Mouse (Mus musculus): ENCODE measurements around the gene Rhebl1.
A peak's percentile ranks its signal among the peaks of the same experiment; 100 is the strongest.
"Not testable (repeated sequence)": the region's sequence is repeated elsewhere in the genome, so short reads cannot be mapped to it uniquely, and the experiment has no call there.

The Rhebl1 gene

DNA sequence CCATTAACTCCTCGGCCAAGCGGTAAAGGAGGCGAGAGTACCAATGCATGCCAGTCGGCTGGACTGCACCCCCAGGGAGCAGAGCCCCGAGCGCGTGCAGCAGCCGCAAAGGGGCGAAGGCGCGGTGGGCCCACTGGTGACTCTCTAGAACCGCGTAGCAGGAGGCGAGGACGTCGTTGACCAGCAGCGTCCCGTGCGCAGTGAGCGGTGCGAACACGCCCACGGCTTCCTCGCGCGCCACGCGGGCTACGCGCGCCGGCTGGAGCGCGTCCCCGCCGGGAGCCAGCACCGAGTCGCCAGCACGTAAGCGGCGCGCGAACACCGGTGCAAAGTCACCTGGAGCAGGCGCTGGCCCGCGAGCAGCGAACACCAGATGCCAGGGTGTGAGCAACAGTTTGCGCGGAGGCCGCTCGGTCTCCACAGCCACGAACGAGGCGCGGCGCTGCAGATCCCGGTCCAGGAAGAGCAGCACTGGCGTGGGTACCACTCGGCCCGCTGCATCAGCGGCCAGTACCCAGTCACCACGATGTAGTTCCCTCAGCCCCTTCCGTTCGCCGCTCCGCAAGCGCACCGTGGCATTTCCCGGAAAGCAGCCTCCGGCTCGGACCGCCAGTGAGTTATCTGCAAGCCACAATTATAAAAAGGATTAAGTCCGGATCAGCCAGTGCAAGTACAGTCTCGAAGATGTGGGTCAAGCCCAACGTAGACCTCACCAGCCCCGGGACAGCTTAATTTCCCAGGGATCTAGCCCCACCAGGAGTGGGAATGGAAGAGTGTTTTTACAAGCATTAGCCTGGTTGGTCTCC is at the start of gene Rhebl1:
Gene Rhebl1 (minus strand): TSS at position 601 of the 806 bp plus-strand sequence.
- DNase-seq (ENCODE audit: low spot score): no peak

DNA sequence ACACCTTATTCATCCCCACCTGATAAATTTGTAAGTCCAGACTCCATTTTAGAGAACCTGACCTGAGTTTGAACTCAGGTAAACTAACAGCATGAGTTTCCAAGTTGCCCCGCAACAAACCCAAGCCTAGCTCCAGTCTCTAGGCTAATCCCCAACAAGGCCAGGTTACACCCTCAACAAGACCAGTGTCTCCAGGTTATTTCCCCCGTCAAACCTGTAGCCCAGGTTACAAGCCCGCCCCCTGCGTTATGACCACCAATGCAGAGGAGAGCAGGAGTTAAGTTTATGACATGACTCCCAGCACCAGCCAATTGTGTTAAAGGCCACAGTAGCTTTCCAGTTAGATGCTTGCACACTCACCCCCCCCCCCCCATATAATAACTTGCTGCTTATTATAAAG is 48.8 kb upstream of the Rhebl1 start:
- DNase-seq (ENCODE audit: low spot score): no peak

DNA sequence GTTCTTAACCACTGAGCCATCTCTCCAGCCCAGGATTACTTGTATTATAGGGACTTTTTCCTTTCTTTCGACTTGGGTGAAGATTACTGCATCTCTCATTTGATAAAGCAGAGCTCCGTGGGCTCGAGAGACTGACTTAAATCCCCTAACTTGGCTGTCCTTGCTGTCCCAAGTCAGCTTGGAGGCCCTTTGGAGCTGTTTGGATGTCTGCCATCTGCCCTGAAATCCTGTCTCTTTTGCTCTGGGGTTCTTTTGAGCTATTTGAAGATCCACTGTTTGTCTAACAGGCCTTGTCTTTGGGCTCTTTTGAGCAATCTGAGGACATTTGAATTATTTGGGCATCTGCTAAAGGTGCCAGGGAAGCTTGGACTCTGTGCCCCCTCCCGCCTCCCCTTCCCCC is 47.7 kb upstream of the Rhebl1 start:
- no peak for DNase-seq (ENCODE audit: low spot score)

DNA sequence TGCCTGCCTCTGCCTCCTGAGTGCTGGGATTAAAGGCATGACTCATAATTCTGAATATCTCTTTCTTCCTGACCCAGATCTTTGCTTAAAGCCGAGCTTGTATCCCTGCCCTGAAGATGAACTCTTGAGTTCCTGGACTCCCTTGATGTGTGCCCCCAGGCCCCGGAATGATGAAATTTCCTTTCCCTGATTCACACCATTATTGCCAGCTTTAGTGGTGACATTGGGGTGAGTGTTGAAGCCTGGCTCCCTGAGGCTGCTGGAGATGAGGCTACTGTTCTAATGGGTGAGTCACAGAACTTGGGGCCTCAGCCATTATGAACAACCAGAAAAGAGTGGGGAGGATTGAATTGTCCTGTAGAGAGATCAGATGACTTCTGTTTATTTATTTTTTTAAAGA is 47.2 kb upstream of the Rhebl1 start:
- DNase-seq (ENCODE audit: low spot score): no peak

DNA sequence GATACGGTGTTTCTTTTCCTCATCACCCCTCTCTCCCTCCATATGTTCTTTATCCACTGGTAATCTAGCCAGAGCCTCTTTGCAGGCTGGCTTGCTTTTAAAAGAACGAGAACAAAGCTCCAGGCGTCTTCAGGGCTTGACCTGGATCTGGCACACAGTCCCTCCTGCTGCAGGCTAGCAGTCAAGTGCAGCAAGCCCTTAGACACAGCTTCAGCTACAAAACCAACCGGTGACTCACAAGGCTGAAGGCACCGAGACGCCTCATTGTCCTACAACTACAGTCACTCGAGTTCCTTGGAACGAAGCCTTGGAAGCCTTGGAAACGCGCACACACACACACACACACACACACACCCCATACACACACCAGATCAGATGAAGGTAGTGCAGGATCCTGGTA is 46.5 kb upstream of the Rhebl1 start:
- no peak for DNase-seq (ENCODE audit: low spot score)

DNA sequence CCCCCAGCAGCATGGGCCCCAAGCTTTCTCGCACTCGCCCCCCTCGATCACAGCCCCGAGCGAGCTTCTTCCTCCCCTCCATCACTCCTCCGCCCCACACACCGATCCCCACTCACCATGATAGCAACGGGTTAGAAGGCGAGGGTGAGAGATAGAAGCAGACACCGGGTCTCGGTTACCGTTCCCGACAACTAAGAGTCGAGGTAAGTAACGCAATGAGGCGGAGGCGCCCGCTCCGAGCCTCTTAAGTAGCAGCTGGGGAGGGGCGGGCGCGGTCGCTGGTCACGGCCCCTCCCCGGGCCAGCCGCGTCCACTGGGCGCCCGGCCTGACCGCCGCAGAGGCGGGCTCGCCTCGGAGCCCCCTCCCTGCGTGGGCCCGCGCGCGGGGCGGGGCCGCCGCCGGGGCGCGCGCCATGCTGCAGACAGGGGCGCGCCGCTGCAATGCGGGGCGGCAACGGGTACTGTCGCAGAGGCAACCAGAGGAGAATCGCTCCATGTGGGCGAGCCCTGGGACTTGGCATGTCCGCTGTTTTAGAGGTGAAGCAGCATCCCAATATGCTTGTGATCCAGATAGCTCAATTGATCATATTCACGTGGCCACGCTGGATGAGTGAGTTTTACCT is 40.0 kb upstream of the Rhebl1 start, which contains the start of gene Tuba1b:
Gene Tuba1b (minus strand): TSS at position 349 of the 623 bp plus-strand sequence.
- DNase-seq (ENCODE audit: low spot score): peak; percentile 64

DNA sequence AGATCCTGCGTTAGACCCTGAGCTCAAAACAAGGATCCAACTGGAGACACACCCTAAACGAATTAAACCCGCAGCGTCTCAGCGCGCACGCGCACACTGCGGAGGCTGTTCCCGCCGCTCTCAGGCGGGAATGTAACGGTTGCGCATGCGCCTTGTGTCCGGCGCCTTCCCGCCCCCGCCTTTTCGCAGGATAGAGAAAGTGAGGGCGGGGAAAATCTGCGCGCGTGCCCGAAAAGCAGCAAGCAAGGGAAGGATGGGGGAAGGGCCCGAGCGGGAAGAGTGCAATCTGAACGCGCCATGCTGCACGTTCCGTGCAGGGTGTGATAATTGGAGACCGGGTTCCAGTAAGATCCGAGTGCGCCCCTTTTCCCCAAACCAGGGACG is 39.5 kb upstream of the Rhebl1 start:
- DNase-seq (ENCODE audit: low spot score): peak; percentile 80

DNA sequence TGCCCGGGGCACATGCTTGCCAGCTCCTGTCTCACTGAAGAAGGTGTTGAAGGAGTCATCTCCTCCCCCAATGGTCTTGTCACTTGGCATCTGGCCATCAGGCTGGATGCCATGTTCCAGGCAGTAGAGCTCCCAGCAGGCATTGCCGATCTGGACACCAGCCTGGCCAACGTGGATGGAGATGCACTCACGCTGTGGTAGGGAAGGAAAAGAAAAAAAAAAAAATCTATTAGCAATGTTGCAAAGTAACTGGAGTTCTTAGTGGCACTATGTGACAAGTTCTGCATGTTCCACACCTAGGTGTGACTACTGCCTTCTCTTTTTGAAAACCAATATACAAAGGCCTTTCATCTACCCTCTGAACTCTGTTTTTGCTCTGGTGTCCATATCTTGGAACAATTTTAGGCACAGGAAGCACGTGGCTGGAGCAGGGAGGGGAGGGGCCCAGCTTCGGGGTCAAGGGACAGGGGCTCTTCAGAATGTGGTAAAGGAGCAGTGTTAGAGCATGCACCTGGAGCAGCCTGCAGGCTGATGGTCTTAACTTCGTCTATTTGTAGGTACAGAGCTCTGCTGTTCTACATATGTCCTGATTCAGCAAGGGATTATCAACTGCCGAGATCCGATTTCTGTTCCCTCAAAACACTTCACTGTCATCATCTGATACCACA is 38.8 kb upstream of the Rhebl1 start:
- not testable (repeated sequence) for DNase-seq (ENCODE audit: low spot score)

DNA sequence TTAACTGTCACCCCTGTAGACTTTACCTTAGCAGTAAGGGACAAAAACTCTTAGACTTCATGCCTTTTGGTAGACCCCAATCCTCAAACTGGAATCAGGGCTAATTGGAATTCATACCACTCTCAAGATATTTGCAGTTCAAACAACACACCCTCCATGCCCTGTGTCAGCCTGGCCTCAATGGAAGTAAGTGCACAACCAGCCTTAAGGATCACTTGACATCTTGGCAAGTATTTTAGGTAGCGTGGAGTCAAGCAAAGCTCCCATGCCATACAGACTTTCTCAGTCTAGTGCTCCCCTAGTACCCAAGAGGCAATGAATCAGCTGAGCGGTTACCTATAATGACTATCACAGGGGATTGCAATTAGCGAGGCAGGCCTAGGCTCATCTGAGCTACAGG is 36.7 kb upstream of the Rhebl1 start:
- no peak for DNase-seq (ENCODE audit: low spot score)

DNA sequence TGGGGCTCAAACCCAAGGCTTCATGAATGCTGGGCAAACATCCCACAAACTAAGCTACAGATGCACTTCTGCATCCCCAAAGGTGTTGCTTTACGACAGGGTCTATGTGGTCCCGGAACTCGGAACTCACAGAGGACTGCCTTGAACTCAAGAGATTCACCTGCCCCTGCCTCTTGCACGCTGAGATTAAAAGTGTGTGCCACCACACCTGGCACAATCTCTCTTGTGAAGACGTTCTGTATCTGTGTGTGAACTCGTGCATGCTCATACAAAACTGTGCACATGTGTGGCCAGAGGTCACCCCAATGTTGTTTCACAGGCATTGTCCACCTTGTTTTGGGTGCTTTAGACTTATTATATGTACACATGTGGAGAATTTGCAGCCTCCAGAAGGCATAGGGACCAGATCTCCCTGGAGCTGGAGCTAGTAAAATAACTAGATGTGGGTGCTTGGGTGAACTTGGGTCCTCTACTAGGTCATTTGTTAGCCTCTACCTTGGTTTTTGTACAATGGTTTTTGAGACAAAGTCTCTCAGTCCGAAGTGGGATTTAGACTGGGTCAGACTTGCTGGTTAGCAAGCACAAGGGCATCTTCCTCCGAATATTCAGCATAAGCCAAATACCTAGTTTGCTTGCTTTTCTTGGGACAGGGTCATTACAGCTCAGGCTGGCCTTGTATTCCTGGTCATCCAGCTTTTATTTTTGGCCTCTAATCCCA is 35.8 kb upstream of the Rhebl1 start:
- DNase-seq (ENCODE audit: low spot score): no peak

DNA sequence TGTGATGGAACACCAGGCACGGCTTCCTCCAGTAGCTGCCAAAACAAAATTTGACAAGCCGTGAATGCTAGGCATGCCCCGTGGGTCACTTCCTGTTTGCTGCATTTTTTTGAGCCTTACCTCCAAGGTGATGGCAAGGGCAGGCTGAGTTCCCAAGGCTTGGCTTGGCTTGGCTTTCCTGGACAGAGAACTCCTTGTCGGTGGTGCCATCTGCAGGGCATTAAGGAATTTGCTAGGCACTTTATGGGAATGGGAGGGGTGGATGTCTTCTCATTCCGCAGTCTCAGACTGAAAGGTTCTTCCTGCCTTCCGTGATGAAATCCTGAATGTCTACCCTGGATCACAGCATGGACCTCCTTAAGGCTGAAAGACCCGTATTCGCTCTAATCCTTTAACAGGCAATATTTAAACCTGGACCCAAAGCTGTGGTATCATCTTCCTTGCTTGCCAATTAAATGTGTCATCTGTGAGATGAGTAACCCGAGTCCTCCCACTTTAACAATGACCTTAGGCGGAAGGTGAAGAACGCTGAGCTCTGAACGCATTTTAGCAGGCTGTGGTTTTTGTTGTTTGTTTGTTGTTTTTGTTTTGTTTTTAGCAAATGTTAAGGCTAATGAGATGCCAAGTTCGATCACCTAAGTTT is 34.4 kb upstream of the Rhebl1 start:
- no peak for DNase-seq (ENCODE audit: low spot score)

DNA sequence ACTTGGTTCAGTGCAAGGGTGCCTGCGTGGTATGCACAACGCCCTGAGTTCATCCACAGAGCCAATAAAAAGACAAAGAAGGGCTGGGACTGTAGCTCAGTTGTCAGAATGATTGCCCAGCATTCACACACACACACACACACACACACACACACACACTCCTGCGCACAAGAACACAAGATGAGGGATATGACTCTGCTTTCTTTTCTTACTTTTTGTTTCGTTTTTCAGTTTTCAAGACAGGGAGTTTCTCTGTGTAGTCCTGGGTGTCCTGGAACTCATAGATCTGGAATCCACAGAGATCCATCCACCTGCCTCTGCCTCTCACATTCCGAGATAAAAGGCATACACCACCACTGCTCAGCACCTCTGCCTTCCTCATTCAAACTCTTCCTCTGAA is 33.2 kb upstream of the Rhebl1 start:
- DNase-seq (ENCODE audit: low spot score): no peak

DNA sequence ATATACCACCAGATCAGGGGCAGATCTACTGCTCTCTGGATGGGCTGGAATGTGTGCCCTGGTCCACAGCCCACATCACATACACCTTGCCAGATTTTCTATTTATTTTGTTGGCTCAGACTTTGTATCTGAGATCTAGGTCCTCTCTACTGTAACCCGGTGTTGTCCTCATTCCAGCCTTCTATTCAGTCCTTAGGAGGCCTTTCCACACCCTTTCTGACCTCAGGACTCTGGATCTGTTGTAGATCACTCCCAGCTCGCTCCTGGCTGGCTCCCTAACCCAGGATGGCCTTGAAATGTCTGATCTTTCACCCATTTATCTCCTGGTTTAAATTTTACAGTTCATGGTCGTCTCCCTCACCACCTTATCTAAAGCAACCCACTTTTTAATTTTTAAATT is 30.3 kb upstream of the Rhebl1 start:
- no peak for DNase-seq (ENCODE audit: low spot score)

DNA sequence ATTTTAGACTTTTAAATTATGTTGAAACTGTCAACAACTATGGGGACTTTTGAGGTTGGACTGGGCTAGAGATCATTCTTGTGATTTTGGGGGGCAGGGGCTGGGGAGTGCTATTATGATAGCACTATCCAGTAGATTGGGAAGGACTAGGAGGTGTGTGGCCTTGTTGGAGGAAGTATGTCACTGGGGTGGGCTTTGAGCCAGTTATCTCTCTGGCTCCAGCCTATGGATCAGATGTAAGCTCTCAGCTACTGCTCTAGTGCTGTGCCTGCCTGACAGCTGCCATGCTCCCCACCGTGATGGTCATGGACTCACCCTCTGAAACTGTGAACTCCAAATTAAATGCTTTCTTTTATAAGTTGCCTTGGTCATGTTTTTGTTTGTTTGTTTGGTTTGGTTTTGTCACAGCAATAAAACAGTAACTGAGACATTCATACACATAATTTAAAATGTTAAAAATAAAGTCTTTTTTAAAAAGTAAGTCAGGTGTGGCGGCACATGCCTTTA is 28.7 kb upstream of the Rhebl1 start:
- no peak for DNase-seq (ENCODE audit: low spot score)

DNA sequence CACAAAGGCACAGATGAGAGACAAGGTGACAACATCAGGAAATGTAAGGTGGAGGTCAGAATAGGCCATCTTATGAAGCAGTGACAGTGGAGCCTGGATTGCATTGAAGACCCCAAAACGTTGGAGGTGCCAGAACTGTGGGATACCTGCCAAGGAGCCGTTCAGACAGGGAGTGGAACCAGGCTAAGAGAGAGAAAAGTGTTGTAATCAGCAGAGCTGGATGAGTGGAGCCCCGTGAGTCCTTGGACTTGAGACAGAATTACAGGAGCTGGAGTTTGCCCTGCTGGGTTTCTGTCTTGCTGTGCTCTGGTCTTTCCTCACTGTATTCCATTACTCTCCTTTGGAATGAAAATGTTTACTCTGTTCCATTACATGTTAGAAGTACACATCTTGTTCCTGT is 28.2 kb upstream of the Rhebl1 start:
- no peak for DNase-seq (ENCODE audit: low spot score)

DNA sequence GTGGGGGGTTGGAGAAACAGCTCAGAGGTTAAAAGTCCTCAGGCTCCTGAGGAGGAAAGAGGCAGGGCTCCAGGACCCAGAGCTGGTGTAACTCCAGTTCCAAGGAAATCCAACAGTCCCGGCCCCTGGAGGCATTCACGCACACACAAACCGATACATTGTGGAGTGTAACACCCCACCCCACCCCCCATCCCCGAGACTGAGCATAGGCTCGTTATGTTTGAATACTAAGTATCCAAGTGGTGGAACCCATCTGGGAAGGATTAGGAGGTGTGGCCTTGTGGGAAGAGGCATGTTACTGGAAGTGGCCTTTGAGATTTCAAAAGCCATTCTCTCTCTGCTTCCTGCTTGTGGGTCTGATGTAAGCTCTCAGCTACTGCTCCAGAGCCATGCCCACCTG is 27.2 kb upstream of the Rhebl1 start:
- DNase-seq (ENCODE audit: low spot score): no peak

DNA sequence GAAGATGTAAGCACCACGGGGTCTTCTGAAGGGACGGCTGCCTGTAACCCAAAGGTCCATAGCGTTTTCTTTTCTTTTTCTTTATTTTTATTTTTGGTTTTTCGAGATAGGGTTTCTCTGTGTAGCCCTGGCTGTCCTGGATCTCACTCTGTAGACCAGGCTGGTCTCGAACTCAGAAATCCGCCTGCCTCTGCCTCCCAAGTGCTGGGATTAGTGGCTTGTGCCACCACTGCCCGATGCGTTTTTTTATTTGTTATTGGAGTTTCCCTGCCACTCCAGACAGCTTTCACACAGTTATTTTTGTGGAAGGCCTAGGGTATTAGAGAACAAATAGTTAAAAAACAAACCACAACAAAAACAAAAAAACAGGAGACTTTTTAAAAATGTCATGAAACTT is 24.2 kb upstream of the Rhebl1 start:
- not testable (repeated sequence) for DNase-seq (ENCODE audit: low spot score)

DNA sequence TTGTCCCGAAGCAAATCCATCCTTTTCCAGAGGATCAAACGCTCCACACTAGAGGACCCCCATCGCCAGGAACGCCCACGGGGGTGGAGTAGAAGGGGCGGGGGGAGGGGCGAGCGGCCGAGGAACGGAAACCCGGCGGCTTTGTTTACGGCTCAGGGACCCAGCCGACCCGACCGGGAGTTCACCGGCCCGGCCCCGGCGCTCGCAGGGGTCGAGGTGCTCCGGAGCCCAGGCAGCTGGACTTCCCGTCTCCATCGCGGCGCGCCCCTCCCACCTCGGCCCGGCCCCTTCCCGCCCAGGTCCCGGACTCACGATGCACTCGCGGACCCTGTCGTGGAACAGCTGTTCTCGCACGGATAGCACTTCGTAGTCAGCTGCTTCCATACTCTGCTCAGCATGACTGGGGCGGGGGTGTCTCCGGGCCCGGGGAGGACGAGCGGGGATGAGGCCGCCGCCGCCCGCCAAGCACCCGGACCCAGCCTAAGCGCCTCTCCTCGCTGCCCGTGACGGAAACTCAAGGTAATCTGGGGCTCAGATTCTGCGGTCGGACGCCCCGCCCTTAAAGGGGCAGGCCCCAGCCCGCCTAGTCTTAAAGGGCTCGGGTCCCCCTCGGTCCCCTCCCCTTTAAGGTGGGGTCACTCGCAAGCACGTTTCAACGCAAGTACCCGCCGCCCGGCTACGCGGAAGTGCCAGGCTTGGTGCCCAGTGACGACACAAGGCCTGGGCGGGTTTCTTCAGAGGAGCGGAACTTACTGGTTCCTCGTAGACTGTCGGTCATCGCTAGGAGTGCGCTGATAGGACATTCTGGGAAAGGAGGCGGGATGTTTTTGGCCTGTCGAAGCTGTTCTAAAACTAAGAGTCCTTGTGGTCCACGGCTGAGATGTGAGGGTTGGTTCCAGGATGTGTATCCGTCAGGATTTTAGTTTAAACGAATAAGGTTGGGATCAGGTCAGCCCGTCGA is 23.5 kb upstream of the Rhebl1 start, which contains the start of gene Lmbr1l:
Gene Lmbr1l (minus strand): TSS at position 694 of the 961 bp plus-strand sequence.
- DNase-seq (ENCODE audit: low spot score): peak; percentile 97

DNA sequence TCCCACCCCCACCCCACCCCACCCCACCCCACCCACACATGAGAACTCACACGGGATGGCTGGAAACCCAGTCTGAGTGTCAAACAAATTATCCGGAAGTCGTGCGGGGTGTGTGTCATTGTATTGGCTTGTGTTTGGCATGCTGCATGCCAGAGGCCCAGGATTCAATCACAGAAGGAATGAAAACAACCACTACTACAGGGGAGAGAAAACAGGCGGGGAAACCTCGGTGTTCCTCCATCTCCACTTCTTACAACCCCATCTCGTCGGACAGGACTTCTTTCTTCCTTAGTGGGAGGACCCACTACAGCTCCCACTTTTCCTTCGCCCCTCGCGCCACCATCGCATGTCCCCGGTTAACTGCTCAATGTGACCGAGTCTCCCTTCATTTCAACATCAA is 22.8 kb upstream of the Rhebl1 start:
- no peak for DNase-seq (ENCODE audit: low spot score)

DNA sequence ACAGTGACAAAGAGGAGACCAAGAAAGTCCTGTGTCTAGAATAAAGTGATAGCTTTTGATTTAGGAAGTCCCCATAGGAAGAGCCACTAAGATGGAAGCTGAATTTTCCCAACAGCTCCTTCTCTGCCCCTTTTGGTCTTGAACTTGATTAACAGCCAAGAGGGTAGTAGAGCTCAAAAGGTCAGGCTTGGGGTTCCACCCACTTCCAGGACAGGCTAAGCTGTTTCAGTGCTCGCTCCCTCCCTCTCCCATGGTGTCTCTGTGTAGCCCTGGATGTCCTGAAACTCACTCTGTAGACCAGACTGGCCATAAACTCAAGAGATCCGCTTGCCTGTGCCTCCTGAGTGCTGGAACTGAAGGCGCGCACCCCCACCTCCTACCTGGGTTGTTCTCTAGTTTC is 21.7 kb upstream of the Rhebl1 start:
- no peak for DNase-seq (ENCODE audit: low spot score)

DNA sequence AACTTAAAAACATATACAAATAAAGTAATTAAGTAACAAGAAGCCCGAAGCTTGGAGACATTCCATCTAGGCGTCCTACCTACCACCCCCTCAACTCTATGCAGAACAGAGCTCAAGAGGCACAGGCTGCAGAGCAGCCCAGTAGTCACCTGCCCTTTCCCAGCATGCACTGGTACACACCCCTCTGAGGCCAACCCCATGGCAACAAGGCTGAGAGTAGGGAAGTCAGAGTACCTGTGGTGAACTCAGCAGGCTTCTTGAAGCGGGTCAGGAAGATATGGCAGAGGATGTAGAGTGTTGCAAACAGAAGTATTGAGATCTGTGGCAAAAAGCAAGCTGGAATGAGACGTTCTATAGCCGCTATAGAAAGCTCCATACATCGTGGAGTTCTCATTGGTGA is 20.6 kb upstream of the Rhebl1 start:
- no peak for DNase-seq (ENCODE audit: low spot score)

Measured in urinary bladder, postnatal 10 days (tissue).